7 mouse cellular contexts compared by ENCODE assay signal in genomic region chr10:127622057-127622392, GRCm38 (mm10). TPM values are rescaled to one million over a fixed set of nuclear protein-coding genes. Genes with fewer than 3 reads are reported as not detected.
A peak's percentile ranks its signal among the peaks of the same experiment; 100 is the strongest.
DNase-seq lines count a peak whose midpoint lies in the region; ATAC-seq lines count a peak whose summit lies in the region.

No protein-coding gene starts in this region.

- peaks cover 58% of the 10 kb centered on the region for H3K27me3 ChIP-seq in erythroblast, embryonic 14.5 days (ENCODE audit: control insufficient read depth)
- peaks cover 59% of the 10 kb centered on the region for H3K27me3 ChIP-seq in megakaryocyte, embryonic 14.5 days (replicated peaks)
- no peaks in the 10 kb centered on the region for H3K27me3 ChIP-seq in stomach, embryonic 14.5 days (ENCODE audit: control insufficient read depth, insufficient read depth, low read length)

- WGBS in stomach, embryonic 14.5 days = 1% methylated on average over 13 of the region's 13 CpGs

- ATAC-seq in stomach, embryonic 14.5 days (ENCODE audit: insufficient number of reproducible peaks, insufficient read depth, low FRiP score, low read depth) = peak; percentile 25

- H3K4me3 ChIP-seq in erythroblast, embryonic 14.5 days (replicated peaks) = peak overlapping the region; percentile 48
- H3K4me3 ChIP-seq in megakaryocyte, embryonic 14.5 days (replicated peaks) = peak overlapping the region; percentile 90
- peak overlapping the region; percentile 75 for H3K4me3 ChIP-seq in stomach, embryonic 14.5 days (ENCODE audit: low read depth, low read length)

- H3K4me1 ChIP-seq in erythroblast, embryonic 14.5 days (ENCODE audit: control insufficient read depth) = peaks cover 8% of the 10 kb centered on the region
- peaks cover 24% of the 10 kb centered on the region for H3K4me1 ChIP-seq in megakaryocyte, embryonic 14.5 days
- peaks cover 29% of the 10 kb centered on the region for H3K4me1 ChIP-seq in stomach, embryonic 14.5 days (ENCODE audit: control insufficient read depth, insufficient read depth, low read length)

- H3K36me3 ChIP-seq in erythroblast, embryonic 14.5 days (ENCODE audit: control insufficient read depth) = no peaks in the 10 kb centered on the region
- no peaks in the 10 kb centered on the region for H3K36me3 ChIP-seq in megakaryocyte, embryonic 14.5 days (replicated peaks; ENCODE audit: low read length)
- 0 out of 2 replicates have a peak, but pooled peaks cover 4% of the 10 kb centered on the region for H3K36me3 ChIP-seq in stomach, embryonic 14.5 days (ENCODE audit: control insufficient read depth, insufficient read depth, low read length)

- peak overlapping the region; percentile 99 for H3K27ac ChIP-seq in stomach, embryonic 14.5 days (ENCODE audit: low read length)

- peaks cover 6% of the 10 kb centered on the region for H3K9me3 ChIP-seq in erythroblast, embryonic 14.5 days (ENCODE audit: control insufficient read depth, low read length)
- H3K9me3 ChIP-seq in megakaryocyte, embryonic 14.5 days = peaks cover 14% of the 10 kb centered on the region; the same call in 1 of the 2 replicates
- H3K9me3 ChIP-seq in stomach, embryonic 14.5 days (ENCODE audit: control insufficient read depth, low read depth, low read length) = peaks cover 7% of the 10 kb centered on the region

- peak overlapping the region; percentile 91 for H3K4me2 ChIP-seq in stomach, embryonic 14.5 days (replicated peaks; ENCODE audit: low read depth, low read length)

- intact Hi-C loops in heart, postnatal 10 days (cut with DNase I) = loop anchor here (1.0 to 2.0 kb wide), 2 partner anchors 45 to 53 kb away; no protein-coding TSS in a partner anchor

- DNase-seq in CD4-positive helper T cell, adult 2 months (ENCODE audit: low read depth, low spot score) = peak; percentile 25
- DNase-seq in R1 (ENCODE audit: low read depth, low spot score) = peak; percentile 52
- peak; percentile 85 to 86 for DNase-seq in heart, postnatal 10 days
- peak; percentile 88 for DNase-seq in kidney, postnatal 36 days

- H3K9ac ChIP-seq in stomach, embryonic 14.5 days (replicated peaks; ENCODE audit: low read depth, low read length) = 0 out of 2 replicates have a peak overlapping the region, but pooled peaks have one; percentile 61

RNA-seq across cellular contexts. Expression of gene Lrp1, which starts 1.1 kb away (rescaled TPM):
- polyA plus RNA-seq in erythroblast, embryonic 14.5 days (2012) = 2.1 and 2.3 TPM in 2 replicates
- total RNA-seq in heart, postnatal 10 days (2021) = 10 to 100 TPM; 95.8 to 96.3 TPM
- polyA plus RNA-seq in megakaryocyte, embryonic 14.5 days (2012; ENCODE audit: insufficient read depth, low replicate concordance) = 10.2 and 208 TPM in 2 replicates
- polyA plus RNA-seq in stomach, embryonic 14.5 days (2014; fragmentation: Nextera tagmentation; extraction: Ambion mirVana) = 98.0 and 99.3 TPM in 2 replicates

RNA-seq across cellular contexts. Expression of gene Stat6, which starts 20.8 kb away (rescaled TPM):
- 1.2 and 2.1 TPM in 2 replicates for polyA plus RNA-seq in erythroblast, embryonic 14.5 days (2012)
- total RNA-seq in heart, postnatal 10 days (2021) = 10 to 100 TPM; 45.9 to 46.8 TPM
- polyA plus RNA-seq in megakaryocyte, embryonic 14.5 days (2012; ENCODE audit: insufficient read depth, low replicate concordance) = 33.8 and 70.6 TPM in 2 replicates
- 24.7 and 26.5 TPM in 2 replicates for polyA plus RNA-seq in stomach, embryonic 14.5 days (2014; fragmentation: Nextera tagmentation; extraction: Ambion mirVana)

RNA-seq across cellular contexts. Expression of gene Nemp1, which starts 44.7 kb away (rescaled TPM):
- polyA plus RNA-seq in erythroblast, embryonic 14.5 days (2012) = 0.04 and 0.14 TPM in 2 replicates
- total RNA-seq in heart, postnatal 10 days (2021) = 1 to 10 TPM; 5.0 to 7.0 TPM
- polyA plus RNA-seq in megakaryocyte, embryonic 14.5 days (2012; ENCODE audit: insufficient read depth, low replicate concordance) = 1.5 TPM in 1 of 2 replicates, not detected in the other
- 10.2 and 11.3 TPM in 2 replicates for polyA plus RNA-seq in stomach, embryonic 14.5 days (2014; fragmentation: Nextera tagmentation; extraction: Ambion mirVana)

RNA-seq across cellular contexts. Expression of gene Nab2, which starts 46.3 kb away (rescaled TPM):
- 0.03 and 0.08 TPM in 2 replicates for polyA plus RNA-seq in erythroblast, embryonic 14.5 days (2012)
- 10 to 100 TPM in 1 of 2 experiments, 1 to 10 TPM in 1; 8.5 to 11.7 TPM for total RNA-seq in heart, postnatal 10 days (2021)
- 19.1 and 21.3 TPM in 2 replicates for polyA plus RNA-seq in megakaryocyte, embryonic 14.5 days (2012; ENCODE audit: insufficient read depth, low replicate concordance)
- polyA plus RNA-seq in stomach, embryonic 14.5 days (2014; fragmentation: Nextera tagmentation; extraction: Ambion mirVana) = 9.2 and 11.1 TPM in 2 replicates

Comparison
In these comparisons a context has a peak if more than half of its experiments do, and no peak if none do; other contexts are left out.
1. Peak in every context shown above with its lines: DNase-seq, ATAC-seq, H3K4me3 ChIP-seq and H3K27ac ChIP-seq.
2. DNase-seq: peak in every context shown above with its lines; median percentile 88 in kidney, postnatal 36 days; 86 in heart, postnatal 10 days; 52 in R1; 25 in CD4-positive helper T cell, adult 2 months.